ENCODE assay signal across 17 mouse cellular contexts in genomic region chr16:95931509-95931908, GRCm38 (mm10). TPM values are rescaled to one million over a fixed set of nuclear protein-coding genes. Genes with fewer than 3 reads are reported as not detected.
A peak's percentile ranks its signal among the peaks of the same experiment; 100 is the strongest.
DNase-seq lines count a peak whose midpoint lies in the region; ATAC-seq and TF ChIP-seq lines count a peak whose summit lies in the region.
"Had no signal": no experiment of that assay in that cellular context is flagged by ENCODE, and none has a peak within 500 bp of the region (broad histone marks: within the 10 kb centered on the region; RNA-seq: fewer than 3 reads in every experiment).

No protein-coding gene starts in this region.

- peak; percentile 13 to 27 for DNase-seq in kidney, postnatal 36 days
- DNase-seq in kidney, postnatal 25 days: no peak
- DNase-seq in B cell, adult 2 months: peak; percentile 33 to 42
- DNase-seq in forebrain, postnatal 0 days: no peak
- DNase-seq in cerebellum, postnatal 25 days: no peak
- DNase-seq: adrenal gland, adult 8-10 months; cerebellum, postnatal 36 days; lung, embryonic 14.5 days; right cerebral cortex, postnatal 14 days had no signal

- H3K4me2 ChIP-seq in forebrain, postnatal 0 days (ENCODE audit: low read depth): no peak overlapping the region
- H3K4me2 ChIP-seq: embryonic facial prominence, embryonic 15.5 days; forebrain, embryonic 12.5 days; heart, embryonic 13.5 days; hindbrain, embryonic 14.5 days; lung, embryonic 14.5 days; midbrain, embryonic 12.5 days had no signal

- peaks cover 10% of the 10 kb centered on the region; the same call in 1 of the 2 replicates for H3K4me1 ChIP-seq in bone marrow, adult 2 months (ENCODE audit: control insufficient read depth, insufficient read depth, low read length)
- no peaks in the 10 kb centered on the region for H3K4me1 ChIP-seq in forebrain, postnatal 0 days (ENCODE audit: insufficient read depth)

- no peak for TF ChIP-seq CTCF in bone marrow, adult 2 months (IDR thresholded peaks at IDR 0.05; ENCODE audit: control insufficient read depth, insufficient read depth, low read length)
- TF ChIP-seq CTCF in forebrain, postnatal 0 days (IDR thresholded peaks at IDR 0.05; ENCODE audit: low read depth): no peak

- no peaks in the 10 kb centered on the region for H3K27me3 ChIP-seq in forebrain, postnatal 0 days (ENCODE audit: insufficient read depth, low read length)
- H3K27me3 ChIP-seq: embryonic facial prominence, embryonic 15.5 days; forebrain, embryonic 12.5 days; heart, embryonic 13.5 days; midbrain, embryonic 12.5 days had no signal

- H3K4me3 ChIP-seq in bone marrow, adult 2 months (replicated peaks; ENCODE audit: control insufficient read depth, low read depth, low read length): no peak overlapping the region
- no peak overlapping the region for H3K4me3 ChIP-seq in forebrain, postnatal 0 days (ENCODE audit: low read depth, low read length)
- H3K4me3 ChIP-seq: embryonic facial prominence, embryonic 15.5 days; forebrain, embryonic 12.5 days; heart, embryonic 13.5 days; midbrain, embryonic 12.5 days had no signal

- no peaks in the 10 kb centered on the region for H3K36me3 ChIP-seq in forebrain, postnatal 0 days (ENCODE audit: insufficient read depth)
- H3K36me3 ChIP-seq: embryonic facial prominence, embryonic 15.5 days; forebrain, embryonic 12.5 days; heart, embryonic 13.5 days; midbrain, embryonic 12.5 days had no signal

- H3K27ac ChIP-seq in bone marrow, adult 2 months (ENCODE audit: control insufficient read depth, insufficient read depth, low read depth, low read length, poor library complexity): peak overlapping the region; percentile 30; the same call in 1 of the 2 replicates
- no peak overlapping the region for H3K27ac ChIP-seq in forebrain, postnatal 0 days (ENCODE audit: low read depth, low read length)
- H3K27ac ChIP-seq: embryonic facial prominence, embryonic 15.5 days; forebrain, embryonic 12.5 days; heart, embryonic 13.5 days; hindbrain, embryonic 14.5 days; midbrain, embryonic 12.5 days had no signal

- peak; percentile 75 for ATAC-seq in megakaryocyte, adult 5-6 weeks (ENCODE audit: poor library complexity, severe bottlenecking)
- no peak for ATAC-seq in forebrain, postnatal 0 days
- ATAC-seq: intestine, postnatal 0 days had no signal

- 14% methylated on average over 12 of the region's 12 CpGs for WGBS in bone marrow, adult 2 months
- 90% methylated on average over 12 of the region's 12 CpGs for WGBS in forebrain, postnatal 0 days

- no peaks in the 10 kb centered on the region for H3K9me3 ChIP-seq in forebrain, postnatal 0 days (ENCODE audit: low read length)
- H3K9me3 ChIP-seq: embryonic facial prominence, embryonic 15.5 days; forebrain, embryonic 12.5 days; heart, embryonic 13.5 days; midbrain, embryonic 12.5 days had no signal

- TF ChIP-seq POLR2A in bone marrow, adult 2 months (IDR thresholded peaks at IDR 0.05; ENCODE audit: borderline replicate concordance, control insufficient read depth, low read depth, low read length): no peak

- no peak overlapping the region for H3K9ac ChIP-seq in forebrain, postnatal 0 days
- H3K9ac ChIP-seq: embryonic facial prominence, embryonic 15.5 days; forebrain, embryonic 12.5 days; heart, embryonic 13.5 days; hindbrain, embryonic 14.5 days; lung, embryonic 14.5 days; midbrain, embryonic 12.5 days had no signal

RNA-seq across cellular contexts. Expression of gene Psmg1, which starts 59.3 kb away (rescaled TPM):
- polyA plus RNA-seq in bone marrow, adult 2 months (2011; ENCODE audit: insufficient read depth, insufficient read length, low replicate concordance, missing spikeins): 17.4 and 26.4 TPM in 2 replicates
- 20.2 and 21.6 TPM in 2 replicates for total RNA-seq in megakaryocyte, adult 5-6 weeks (2015)
- 19.3 and 32.2 TPM in 2 replicates for total RNA-seq in megakaryocyte, adult 5-6 weeks (2017)
- 35.2 and 49.2 TPM in 2 replicates for total RNA-seq in forebrain, postnatal 0 days (2014; rRNA removed)
- 54.0 and 59.1 TPM in 2 replicates for polyA plus RNA-seq in forebrain, postnatal 0 days (2015; fragmentation: Nextera tagmentation; extraction: Ambion mirVana)

Comparison
In these comparisons a context has a peak if more than half of its experiments do, and no peak if none do; other contexts are left out.
1. DNase-seq: peak in kidney, postnatal 36 days (2 of 2) and B cell, adult 2 months (2 of 2); none in kidney, postnatal 25 days (0 of 2), forebrain, postnatal 0 days (single experiment) and cerebellum, postnatal 25 days (0 of 2).